Mouse (Mus musculus) limb, embryonic 12.5 days (tissue): ENCODE data around the gene Vmn1r32. TPM values are rescaled to one million over a fixed set of nuclear protein-coding genes. Genes with fewer than 3 reads are reported as not detected.

ENCODE experiments used
- ATAC-seq: fragments of 200-750 bp; cut with Nextera tagmentation; 2 replicates; pipeline ENCODE4 v1.8.0; 2017; ENCODE audit warnings: low read depth, moderate TSS enrichment; ENCODE audit not compliant: insufficient number of reproducible peaks, insufficient read depth, low FRiP score, low TSS enrichment
- H3K27ac ChIP-seq: fragments of 300-500 bp; sonication (generic); 2 replicates; pipeline ENCODE4 v1.5.1; 2016; ENCODE audit warnings: mild to moderate bottlenecking, moderate library complexity
- H3K27me3 ChIP-seq: fragments of 300-500 bp; sonication (generic); 2 replicates; pipeline ENCODE4 v1.6.1; 2016; ENCODE audit warnings: mild to moderate bottlenecking, moderate library complexity
- H3K36me3 ChIP-seq: fragments of 300-500 bp; sonication (generic); 2 replicates; pipeline ENCODE4 v1.6.1; 2016; ENCODE audit warnings: mild to moderate bottlenecking, moderate library complexity
- H3K4me1 ChIP-seq: fragments of 300-500 bp; sonication (generic); replicated peaks from 2 replicates; pipeline ENCODE4 v1.6.1; 2016
- H3K4me2 ChIP-seq: fragments of 300-500 bp; sonication (generic); 2 replicates; pipeline ENCODE4 v1.6.1; 2016; ENCODE audit warnings: mild to moderate bottlenecking, moderate library complexity
- H3K4me3 ChIP-seq: fragments of 300-500 bp; sonication (generic); replicated peaks from 2 replicates; pipeline ENCODE4 v1.5.1; 2016; ENCODE audit warnings: mild to moderate bottlenecking
- H3K9ac ChIP-seq: fragments of 300-500 bp; sonication (generic); replicated peaks from 2 replicates; pipeline ENCODE4 v1.6.1; 2016; ENCODE audit warnings: mild to moderate bottlenecking, moderate library complexity
- H3K9me3 ChIP-seq: fragments of 300-500 bp; sonication (generic); 2 replicates; pipeline ENCODE4 v1.6.1; 2016; ENCODE audit warnings: mild to moderate bottlenecking, moderate library complexity
- WGBS: fragments of 180-500 bp; shearing (Covaris S2); methylation state at CpG from one replicate; pipeline ENCODE4 v1.1.7; 2016; 5-methylcytosine and 5-hydroxymethylcytosine counted together
- polyA plus RNA-seq: library from polyadenylated mRNA; unstranded; fragments of >200 nt; fragmentation: Nextera tagmentation; extraction: Ambion mirVana; gene quantifications from 2 replicates; pipeline ENCODE4 v1.2.1, GENCODE M21; 2016

The Vmn1r32 gene
- 0.18 TPM in 1 of 2 replicates, not detected in the other for polyA plus RNA-seq

- Histone ChIP-seq H3K4me2 (no peak within 1 kb of the TSS), H3K4me3 (no peak within 1 kb of the TSS), H3K9ac (no peak within 1 kb of the TSS), H3K4me1 (no peaks in the 10 kb centered on the region), H3K9me3 (no peaks in the 10 kb centered on the region), H3K27ac (no peak within 1 kb of the TSS), H3K27me3 (no peaks in the 10 kb centered on the region), H3K36me3 (no peaks in the 10 kb centered on the region)
- 81% methylated on average over 1 of the region's 1 CpGs for WGBS
- ATAC-seq = no peak
Measured at GRCm38 (mm10) chr6:66559996-66560395, at the start of gene Vmn1r32. TSS of gene Vmn1r32 (minus strand) at chr6:66560096.

- no peak overlapping the region for H3K4me3 ChIP-seq
- no peak for ATAC-seq
- H3K4me1 ChIP-seq = no peaks in the 10 kb centered on the region
- no peaks in the 10 kb centered on the region for H3K27me3 ChIP-seq
- H3K9me3 ChIP-seq = no peaks in the 10 kb centered on the region
- H3K9ac ChIP-seq = no peak overlapping the region
- no peak overlapping the region for H3K27ac ChIP-seq
- H3K36me3 ChIP-seq = no peaks in the 10 kb centered on the region
- H3K4me2 ChIP-seq = no peak overlapping the region
Measured at GRCm38 (mm10) chr6:66595804-66596203, 35.9 kb upstream of the Vmn1r32 start.

- Histone ChIP-seq H3K4me3 (peak overlapping the region; percentile 80), H3K4me2 (peak overlapping the region; percentile 69), H3K9me3 (no peaks in the 10 kb centered on the region), H3K27ac (peak overlapping the region; percentile 87; the same call in 1 of the 2 replicates), H3K36me3 (peaks cover 23% of the 10 kb centered on the region), H3K27me3 (no peaks in the 10 kb centered on the region), H3K9ac (peak overlapping the region; percentile 79), H3K4me1 (peaks cover 15% of the 10 kb centered on the region)
- ATAC-seq = no peak
- 15% methylated on average over 7 of the region's 7 CpGs for WGBS
Measured at GRCm38 (mm10) chr6:66535966-66536365, 23.9 kb downstream of the Vmn1r32 start.

- under 1% methylated on average over 57 of the region's 57 CpGs for WGBS
- ATAC-seq = peak; percentile 100
- peaks cover 18% of the 10 kb centered on the region for H3K36me3 ChIP-seq
Measured at GRCm38 (mm10) chr6:66535028-66535862, 24.7 kb downstream of the Vmn1r32 start, which contains the start of gene Mad2l1. TSS of gene Mad2l1 (plus strand) at chr6:66535390.

GRCm38 (mm10) chr6:66534366-66534941 is 25.4 kb downstream of the Vmn1r32 start:
- H3K36me3 ChIP-seq = peaks cover 10% of the 10 kb centered on the region
- peak overlapping the region; percentile 80 for H3K4me3 ChIP-seq
- ATAC-seq = no peak
- H3K4me2 ChIP-seq = peak overlapping the region; percentile 69
- no peaks in the 10 kb centered on the region for H3K27me3 ChIP-seq
- no peaks in the 10 kb centered on the region for H3K9me3 ChIP-seq
- H3K9ac ChIP-seq = 0 out of 2 replicates have a peak overlapping the region, but pooled peaks have one; percentile 28
- peak overlapping the region; percentile 87 for H3K27ac ChIP-seq
- H3K4me1 ChIP-seq = peaks cover 15% of the 10 kb centered on the region
- WGBS = 80% methylated on average over 5 of the region's 5 CpGs

More at GRCm38 (mm10) chr6:66535028-66535862, 24.7 kb downstream of the Vmn1r32 start, which contains the start of gene Mad2l1:
- Histone ChIP-seq H3K27ac (peak within 1 kb of the TSS; percentile 87), H3K27me3 (no peaks in the 10 kb centered on the region), H3K4me1 (peaks cover 15% of the 10 kb centered on the region), H3K4me2 (peak within 1 kb of the TSS; percentile 69), H3K9me3 (no peaks in the 10 kb centered on the region), H3K4me3 (peak within 1 kb of the TSS; percentile 80), H3K9ac (peak within 1 kb of the TSS; percentile 79)

GRCm38 (mm10) chr6:66533241-66533640 is 26.7 kb downstream of the Vmn1r32 start:
- Histone ChIP-seq H3K9ac (no peak overlapping the region), H3K4me2 (no peak overlapping the region), H3K4me1 (peaks cover 15% of the 10 kb centered on the region), H3K4me3 (no peak overlapping the region), H3K27me3 (no peaks in the 10 kb centered on the region), H3K36me3 (0 out of 2 replicates have a peak, but pooled peaks cover 4% of the 10 kb centered on the region), H3K9me3 (no peaks in the 10 kb centered on the region), H3K27ac (no peak overlapping the region)
- ATAC-seq = no peak
- WGBS = 37% methylated on average over 3 of the region's 3 CpGs

- H3K4me3 ChIP-seq = no peak overlapping the region
- H3K27ac ChIP-seq = no peak overlapping the region
- H3K9me3 ChIP-seq = no peaks in the 10 kb centered on the region
- H3K4me2 ChIP-seq = no peak overlapping the region
- H3K27me3 ChIP-seq = no peaks in the 10 kb centered on the region
- H3K9ac ChIP-seq = no peak overlapping the region
- H3K4me1 ChIP-seq = no peaks in the 10 kb centered on the region
- no peak for ATAC-seq
- 95% methylated on average over 10 of the region's 10 CpGs for WGBS
- H3K36me3 ChIP-seq = no peaks in the 10 kb centered on the region
Measured at GRCm38 (mm10) chr6:66528386-66528785, 31.5 kb downstream of the Vmn1r32 start.

GRCm38 (mm10) chr6:66516368-66516767 is 43.5 kb downstream of the Vmn1r32 start:
- Histone ChIP-seq H3K4me3 (no peak overlapping the region), H3K4me2 (no peak overlapping the region), H3K27ac (no peak overlapping the region), H3K9me3 (no peaks in the 10 kb centered on the region), H3K9ac (no peak overlapping the region), H3K4me1 (no peaks in the 10 kb centered on the region), H3K27me3 (no peaks in the 10 kb centered on the region), H3K36me3 (no peaks in the 10 kb centered on the region)
- ATAC-seq = no peak
- 91% methylated on average over 5 of the region's 5 CpGs for WGBS

Other genes starting within 250 kb of the Vmn1r32 start
- gene Mad2l1, start 24.7 kb downstream of the Vmn1r32 start, polyA plus RNA-seq = 107 and 113 TPM in 2 replicates
- not detected in 2 replicates for gene Vmn1r33, start 58.2 kb upstream of the Vmn1r32 start, polyA plus RNA-seq
- not detected in 2 replicates for gene Vmn1r34, start 83.8 kb upstream of the Vmn1r32 start, polyA plus RNA-seq
- not detected in 2 replicates for gene Vmn1r35, start 125.8 kb upstream of the Vmn1r32 start, polyA plus RNA-seq
- gene Vmn1r36, start 159.1 kb upstream of the Vmn1r32 start, polyA plus RNA-seq = not detected in 2 replicates
- gene Vmn1r37, start 169.3 kb upstream of the Vmn1r32 start, polyA plus RNA-seq = not detected in 2 replicates
- gene Vmn1r38, start 222.5 kb upstream of the Vmn1r32 start, polyA plus RNA-seq = not detected in 2 replicates